Mouse (Mus musculus): ENCODE measurements at regions not wholly inside any gene's neighbourhood (a gene's known extent, or its start where the extent isn't known, plus 50 kb on each side); places are given as distances from the start of the nearest gene placed in this dataset.

- Histone ChIP-seq H3K4me3 (replicated peaks) (no peak overlapping the region), H3K36me3 (no peaks in the 10 kb centered on the region), H3K27ac (no peak overlapping the region), H3K9ac (no peak overlapping the region), H3K4me2 (no peak overlapping the region), H3K27me3 (replicated peaks) (no peaks in the 10 kb centered on the region), H3K4me1 (no peaks in the 10 kb centered on the region), H3K9me3 (no peaks in the 10 kb centered on the region)
- WGBS = 75% methylated on average over 7 of the region's 7 CpGs
- ATAC-seq (ENCODE audit: insufficient read depth, low FRiP score, low read depth) = no peak
Observed at GRCm38 (mm10) chr5:132828993-132829392, 285.8 kb upstream of the Auts2 start.

DNA sequence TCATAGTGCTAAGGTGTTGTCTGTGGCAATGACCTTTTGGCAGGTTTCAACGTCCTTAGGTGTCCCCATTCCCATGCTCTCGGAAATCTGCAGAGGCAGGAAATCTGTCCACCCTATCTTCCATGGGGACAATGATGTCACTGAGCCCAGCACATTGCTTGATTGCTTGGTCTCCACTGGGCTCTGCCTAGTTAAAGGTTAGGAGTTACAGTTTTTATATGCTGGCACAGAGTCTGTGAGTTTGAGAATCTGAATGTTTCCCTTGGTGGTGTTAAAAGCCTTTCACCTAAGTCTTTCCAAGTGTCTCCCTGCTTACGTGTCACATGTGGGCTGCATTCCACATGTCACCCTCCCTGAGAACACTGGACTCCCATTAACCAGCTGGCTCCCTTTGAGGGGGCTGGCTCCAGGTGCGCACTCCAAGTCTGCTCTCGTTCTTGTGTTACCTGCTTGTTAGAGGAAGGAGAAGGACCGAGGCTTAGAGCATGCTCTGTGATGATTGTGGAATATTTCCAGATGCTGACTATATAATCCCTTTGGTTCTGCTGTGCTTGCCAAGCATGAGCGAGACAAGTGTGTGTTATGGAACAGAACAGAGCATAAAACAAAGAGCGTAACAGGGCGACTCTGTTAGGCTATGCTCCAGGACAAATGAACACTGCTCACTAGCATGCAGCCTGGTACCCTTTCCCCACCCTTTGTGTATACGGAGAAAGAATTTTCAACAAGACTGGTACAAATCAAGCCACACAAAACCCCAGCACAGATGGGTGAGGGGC, 284.6 kb upstream of the Auts2 start:
- no peaks in the 10 kb centered on the region for H3K36me3 ChIP-seq
- H3K9me3 ChIP-seq = no peaks in the 10 kb centered on the region
- no peak overlapping the region for H3K9ac ChIP-seq
- H3K4me1 ChIP-seq = no peaks in the 10 kb centered on the region
- no peak overlapping the region for H3K27ac ChIP-seq
- H3K27me3 ChIP-seq (replicated peaks) = no peaks in the 10 kb centered on the region
- 66% methylated on average over 10 of the region's 10 CpGs for WGBS
- no peak for ATAC-seq (ENCODE audit: insufficient read depth, low FRiP score, low read depth)
- H3K4me3 ChIP-seq (replicated peaks) = no peak overlapping the region
- no peak overlapping the region for H3K4me2 ChIP-seq

GRCm38 (mm10) chr5:132826009-132826408, 282.9 kb upstream of the Auts2 start:
- Histone ChIP-seq H3K9ac (no peak overlapping the region), H3K9me3 (no peaks in the 10 kb centered on the region), H3K4me2 (no peak overlapping the region), H3K4me1 (no peaks in the 10 kb centered on the region), H3K27me3 (replicated peaks) (no peaks in the 10 kb centered on the region), H3K36me3 (no peaks in the 10 kb centered on the region), H3K27ac (no peak overlapping the region), H3K4me3 (replicated peaks) (no peak overlapping the region)
- WGBS = 80% methylated on average over 5 of the region's 5 CpGs
- ATAC-seq (ENCODE audit: insufficient read depth, low FRiP score, low read depth) = no peak

- Histone ChIP-seq H3K9me3 (no peaks in the 10 kb centered on the region), H3K4me2 (no peak overlapping the region), H3K27ac (no peak overlapping the region), H3K36me3 (no peaks in the 10 kb centered on the region), H3K9ac (no peak overlapping the region), H3K4me1 (no peaks in the 10 kb centered on the region), H3K4me3 (replicated peaks) (no peak overlapping the region), H3K27me3 (replicated peaks) (no peaks in the 10 kb centered on the region)
- ATAC-seq (ENCODE audit: insufficient read depth, low FRiP score, low read depth) = no peak
- 76% methylated on average over 9 of the region's 9 CpGs for WGBS
Observed at GRCm38 (mm10) chr5:132817665-132818064, 274.5 kb upstream of the Auts2 start.

- 39% methylated on average over 4 of the region's 4 CpGs for WGBS
- Histone ChIP-seq H3K4me3 (replicated peaks) (no peak overlapping the region), H3K36me3 (no peaks in the 10 kb centered on the region), H3K4me1 (no peaks in the 10 kb centered on the region), H3K27ac (no peak overlapping the region), H3K9me3 (no peaks in the 10 kb centered on the region), H3K4me2 (no peak overlapping the region), H3K9ac (no peak overlapping the region), H3K27me3 (replicated peaks) (no peaks in the 10 kb centered on the region)
- no peak for ATAC-seq (ENCODE audit: insufficient read depth, low FRiP score, low read depth)
Observed at GRCm38 (mm10) chr5:132809181-132809580, 266.0 kb upstream of the Auts2 start.

- Histone ChIP-seq H3K4me1 (no peaks in the 10 kb centered on the region), H3K4me2 (no peak overlapping the region), H3K36me3 (no peaks in the 10 kb centered on the region), H3K27ac (no peak overlapping the region), H3K27me3 (replicated peaks) (no peaks in the 10 kb centered on the region), H3K4me3 (replicated peaks) (no peak overlapping the region), H3K9me3 (no peaks in the 10 kb centered on the region), H3K9ac (no peak overlapping the region)
- 75% methylated on average over 1 of the region's 1 CpGs for WGBS
- ATAC-seq (ENCODE audit: insufficient read depth, low FRiP score, low read depth) = no peak
Observed at GRCm38 (mm10) chr5:132796061-132796460, 252.9 kb upstream of the Auts2 start.

DNA sequence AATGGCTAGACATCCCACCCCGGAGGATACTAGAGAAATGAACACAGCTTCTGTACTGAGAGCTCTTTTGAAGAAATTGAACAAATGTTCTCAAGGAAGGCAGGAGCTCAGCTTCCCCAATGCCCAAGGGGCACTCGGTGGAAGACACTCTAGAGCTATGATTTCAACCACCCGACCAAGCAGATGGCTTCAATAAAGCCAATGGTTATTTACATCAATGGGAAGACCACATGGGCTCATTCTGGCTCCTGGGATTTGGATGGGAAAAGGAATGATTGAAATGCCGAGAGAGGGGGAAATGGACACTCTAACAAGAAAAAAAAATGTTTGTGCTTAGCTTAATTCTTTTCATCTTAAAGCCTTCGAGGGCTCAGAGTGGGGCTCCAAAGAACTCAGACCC, 249.3 kb upstream of the Auts2 start:
- Histone ChIP-seq H3K27me3 (replicated peaks) (no peaks in the 10 kb centered on the region), H3K4me1 (no peaks in the 10 kb centered on the region), H3K9me3 (no peaks in the 10 kb centered on the region), H3K27ac (no peak overlapping the region), H3K36me3 (no peaks in the 10 kb centered on the region), H3K4me3 (replicated peaks) (no peak overlapping the region), H3K4me2 (no peak overlapping the region), H3K9ac (no peak overlapping the region)
- WGBS = 59% methylated on average over 5 of the region's 5 CpGs
- ATAC-seq (ENCODE audit: insufficient read depth, low FRiP score, low read depth) = no peak

DNA sequence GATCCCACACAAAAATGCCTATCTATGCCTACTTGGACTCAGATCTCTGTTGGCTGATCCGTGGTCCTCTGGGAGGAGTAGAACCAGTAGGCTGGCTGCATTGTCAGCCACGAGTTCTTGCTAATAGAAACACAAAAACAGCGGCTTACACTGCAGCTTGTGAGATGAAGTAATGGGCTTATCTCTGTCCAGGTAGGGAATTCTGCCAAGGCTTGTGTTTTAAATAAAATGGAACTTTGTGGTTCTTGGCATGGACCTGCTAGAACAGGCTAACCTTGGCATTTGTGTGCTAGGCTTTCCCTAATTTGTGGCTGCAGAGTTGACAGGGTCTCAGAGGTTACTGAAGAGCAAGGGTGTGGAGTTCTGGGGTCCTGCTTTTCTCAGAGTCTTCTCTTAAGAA, 242.1 kb upstream of the Auts2 start:
- no peaks in the 10 kb centered on the region for H3K4me1 ChIP-seq
- no peaks in the 10 kb centered on the region for H3K36me3 ChIP-seq
- H3K9ac ChIP-seq = no peak overlapping the region
- H3K4me2 ChIP-seq = no peak overlapping the region
- WGBS = 61% methylated on average over 3 of the region's 3 CpGs
- ATAC-seq (ENCODE audit: insufficient read depth, low FRiP score, low read depth) = no peak
- H3K4me3 ChIP-seq (replicated peaks) = no peak overlapping the region
- H3K27me3 ChIP-seq (replicated peaks) = no peaks in the 10 kb centered on the region
- H3K9me3 ChIP-seq = no peaks in the 10 kb centered on the region
- H3K27ac ChIP-seq = no peak overlapping the region

DNA sequence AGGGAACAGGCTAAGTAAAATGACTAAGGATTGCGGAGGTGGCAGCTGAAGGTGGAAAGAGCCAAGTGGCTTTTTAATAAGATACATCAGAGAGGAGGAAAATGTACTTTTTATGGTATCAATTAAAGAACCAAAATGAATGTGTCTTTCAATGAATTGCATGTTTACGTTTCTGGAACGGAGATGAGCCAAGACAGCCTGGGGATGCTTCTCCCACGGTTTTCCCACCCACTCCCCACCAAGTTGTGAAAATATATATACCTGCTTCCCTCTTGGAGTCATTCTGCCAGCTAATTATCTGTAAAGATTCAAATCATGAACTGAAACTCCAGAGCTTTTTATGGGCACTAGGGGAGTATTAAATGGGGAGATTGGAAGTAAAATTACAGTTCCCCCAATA, 241.6 kb upstream of the Auts2 start:
- Histone ChIP-seq H3K27me3 (replicated peaks) (no peaks in the 10 kb centered on the region), H3K9me3 (no peaks in the 10 kb centered on the region), H3K9ac (no peak overlapping the region), H3K27ac (no peak overlapping the region), H3K4me3 (replicated peaks) (no peak overlapping the region), H3K36me3 (no peaks in the 10 kb centered on the region), H3K4me2 (no peak overlapping the region), H3K4me1 (no peaks in the 10 kb centered on the region)
- 68% methylated on average over 4 of the region's 4 CpGs for WGBS
- no peak for ATAC-seq (ENCODE audit: insufficient read depth, low FRiP score, low read depth)

- no peak for ATAC-seq (ENCODE audit: insufficient read depth, low FRiP score, low read depth)
- no peaks in the 10 kb centered on the region for H3K4me1 ChIP-seq
- WGBS = 66% methylated on average over 1 of the region's 1 CpGs
- H3K4me2 ChIP-seq = no peak overlapping the region
- no peaks in the 10 kb centered on the region for H3K9me3 ChIP-seq
- H3K4me3 ChIP-seq (replicated peaks) = no peak overlapping the region
- H3K9ac ChIP-seq = no peak overlapping the region
- no peaks in the 10 kb centered on the region for H3K36me3 ChIP-seq
- H3K27ac ChIP-seq = no peak overlapping the region
- no peaks in the 10 kb centered on the region for H3K27me3 ChIP-seq (replicated peaks)
Observed at GRCm38 (mm10) chr5:132774141-132774680, 231.1 kb upstream of the Auts2 start.

DNA sequence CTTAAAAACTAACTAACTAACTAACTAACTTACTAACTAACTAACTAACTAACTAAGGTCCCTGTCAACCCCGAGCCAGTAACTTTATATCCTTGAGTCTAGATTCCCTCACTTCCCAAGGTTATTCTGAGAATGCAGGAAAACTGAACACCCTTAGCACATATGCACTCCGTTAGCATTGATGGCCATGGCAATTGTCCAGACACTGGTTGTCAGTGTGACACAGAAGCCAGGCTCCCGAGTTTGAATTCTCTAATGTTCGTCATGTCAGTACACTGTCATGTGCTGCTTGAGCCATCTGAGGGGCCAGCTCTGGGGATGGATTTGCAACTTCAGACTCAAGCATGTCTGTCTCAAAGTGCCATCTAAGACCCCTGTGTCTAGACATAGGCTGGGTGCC, 217.3 kb upstream of the Auts2 start:
- H3K36me3 ChIP-seq = no peaks in the 10 kb centered on the region
- H3K27ac ChIP-seq = no peak overlapping the region
- no peaks in the 10 kb centered on the region for H3K4me1 ChIP-seq
- ATAC-seq (ENCODE audit: insufficient read depth, low FRiP score, low read depth) = no peak
- H3K9me3 ChIP-seq = no peaks in the 10 kb centered on the region
- H3K27me3 ChIP-seq (replicated peaks) = no peaks in the 10 kb centered on the region
- WGBS = 57% methylated on average over 4 of the region's 4 CpGs
- H3K4me2 ChIP-seq = no peak overlapping the region
- H3K9ac ChIP-seq = no peak overlapping the region
- H3K4me3 ChIP-seq (replicated peaks) = no peak overlapping the region

DNA sequence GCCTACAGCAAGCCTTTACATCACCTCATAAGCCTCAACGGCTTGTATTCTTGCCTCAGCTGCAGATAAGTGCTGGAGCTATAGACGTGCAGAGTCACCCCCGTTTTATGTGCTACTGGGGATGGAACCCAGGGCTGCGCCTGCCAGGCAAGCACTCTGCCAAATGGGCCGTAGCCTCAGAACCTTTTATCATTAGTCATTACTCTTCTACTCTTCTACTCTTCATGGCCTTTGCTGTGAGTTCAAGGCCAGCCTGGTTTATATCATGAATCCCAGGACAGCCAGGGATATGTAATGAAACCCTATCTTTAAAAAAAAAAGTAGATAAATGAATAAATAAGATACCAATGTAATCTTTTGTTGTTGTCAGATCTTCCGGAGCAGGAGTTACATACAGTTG, 216.6 kb upstream of the Auts2 start:
- no peak overlapping the region for H3K9ac ChIP-seq
- no peak overlapping the region for H3K4me3 ChIP-seq (replicated peaks)
- WGBS = 80% methylated on average over 6 of the region's 6 CpGs
- no peaks in the 10 kb centered on the region for H3K27me3 ChIP-seq (replicated peaks)
- ATAC-seq (ENCODE audit: insufficient read depth, low FRiP score, low read depth) = no peak
- H3K36me3 ChIP-seq = no peaks in the 10 kb centered on the region
- H3K9me3 ChIP-seq = no peaks in the 10 kb centered on the region
- H3K27ac ChIP-seq = no peak overlapping the region
- H3K4me1 ChIP-seq = no peaks in the 10 kb centered on the region
- H3K4me2 ChIP-seq = no peak overlapping the region

DNA sequence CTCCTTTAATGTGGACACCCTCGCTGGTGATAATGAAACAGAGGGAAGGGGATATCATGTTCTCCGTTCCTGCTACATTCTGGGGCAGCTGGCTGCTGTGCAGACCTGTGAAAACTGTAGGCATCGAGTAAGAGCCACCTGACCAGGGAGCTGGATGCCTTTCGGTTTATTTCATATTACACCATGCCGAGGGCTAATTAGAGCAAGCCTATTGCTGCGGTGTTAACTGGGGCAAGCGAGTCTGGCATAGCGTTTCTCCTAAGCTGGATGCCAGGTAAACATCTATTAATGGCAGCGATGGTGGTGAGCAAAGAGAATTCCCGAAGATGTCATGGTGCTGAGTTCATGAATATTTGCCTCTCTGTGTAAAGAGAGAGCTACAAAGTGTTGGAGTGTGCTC, 215.8 kb upstream of the Auts2 start:
- no peak for ATAC-seq (ENCODE audit: insufficient read depth, low FRiP score, low read depth)
- H3K4me3 ChIP-seq (replicated peaks) = no peak overlapping the region
- H3K4me2 ChIP-seq = no peak overlapping the region
- no peaks in the 10 kb centered on the region for H3K4me1 ChIP-seq
- H3K27ac ChIP-seq = no peak overlapping the region
- H3K9me3 ChIP-seq = no peaks in the 10 kb centered on the region
- no peak overlapping the region for H3K9ac ChIP-seq
- no peaks in the 10 kb centered on the region for H3K27me3 ChIP-seq (replicated peaks)
- no peaks in the 10 kb centered on the region for H3K36me3 ChIP-seq
- WGBS = 85% methylated on average over 10 of the region's 10 CpGs

Measured in stomach, embryonic 15.5 days (tissue).